ENCODE assay signal across 8 mouse cellular contexts in genomic region chr6:114875018-114875558, GRCm38 (mm10).
DNase-seq lines count a peak whose midpoint lies in the region; ATAC-seq and TF ChIP-seq lines count a peak whose summit lies in the region.

No protein-coding gene starts in this region.

- intact Hi-C loops in heart, postnatal 25 days (cut with DNase I): loop anchor here (2.0 kb wide), 2 partner anchors 46 to 56 kb away; no protein-coding TSS in a partner anchor

- peak; percentile 72 for DNase-seq in G1E (ENCODE audit: low spot score)
- DNase-seq in cerebellum, adult 11-12 months: peak; percentile 89
- peak; percentile 94 for DNase-seq in heart, postnatal 25 days (ENCODE audit: low spot score)
- peak; percentile 90 to 93 for DNase-seq in layer of hippocampus, adult 18-20 months (ENCODE audit: low spot score in 2 of 2)
- peak; percentile 94 to 95 for DNase-seq in lung, adult 18-20 months
- DNase-seq in testis, postnatal 10 days (ENCODE audit: low spot score): peak; percentile 98

- peak overlapping the region; percentile 60 for H3K9ac ChIP-seq in forebrain, embryonic 15.5 days (replicated peaks)
- peak overlapping the region; percentile 68; the same call in 1 of the 2 replicates for H3K9ac ChIP-seq in neural tube, embryonic 14.5 days (replicated peaks; ENCODE audit: low read depth, low read length)

- peaks cover 80% of the 10 kb centered on the region for H3K4me1 ChIP-seq in G1E (ENCODE audit: insufficient read depth, low read depth, low read length)
- H3K4me1 ChIP-seq in forebrain, embryonic 15.5 days: peaks cover 79% of the 10 kb centered on the region
- H3K4me1 ChIP-seq in neural tube, embryonic 14.5 days (ENCODE audit: control insufficient read depth, insufficient read depth, low read length): peaks cover 59% of the 10 kb centered on the region

- WGBS in forebrain, embryonic 15.5 days: under 1% methylated on average over 18 of the region's 18 CpGs
- WGBS in neural tube, embryonic 14.5 days: under 1% methylated on average over 18 of the region's 18 CpGs

- peak overlapping the region; percentile 58 for H3K4me2 ChIP-seq in forebrain, embryonic 15.5 days (replicated peaks)
- peak overlapping the region; percentile 70 for H3K4me2 ChIP-seq in neural tube, embryonic 14.5 days (ENCODE audit: low read depth, low read length)

- peak; percentile 79 for ATAC-seq in G1E (ENCODE audit: extremely low read depth, insufficient number of reproducible peaks, low FRiP score, poor library complexity, severe bottlenecking)
- ATAC-seq in forebrain, embryonic 15.5 days (replicated peaks): peak; percentile 88
- ATAC-seq in neural tube, embryonic 14.5 days (ENCODE audit: low read depth): peak; percentile 87

- H3K27ac ChIP-seq in forebrain, embryonic 15.5 days (replicated peaks): peak overlapping the region; percentile 96
- peak overlapping the region; percentile 90 for H3K27ac ChIP-seq in neural tube, embryonic 14.5 days (ENCODE audit: low read depth, low read length)

- H3K9me3 ChIP-seq in G1E (replicated peaks): no peaks in the 10 kb centered on the region
- no peaks in the 10 kb centered on the region for H3K9me3 ChIP-seq in forebrain, embryonic 15.5 days
- H3K9me3 ChIP-seq in neural tube, embryonic 14.5 days (ENCODE audit: control insufficient read depth, low read length): no peaks in the 10 kb centered on the region

- TF ChIP-seq CTCF in G1E (IDR thresholded peaks at IDR 0.05; ENCODE audit: low read depth, low read length): no peak

- peaks cover 76% of the 10 kb centered on the region for H3K36me3 ChIP-seq in G1E (replicated peaks)
- no peaks in the 10 kb centered on the region for H3K36me3 ChIP-seq in forebrain, embryonic 15.5 days
- no peaks in the 10 kb centered on the region for H3K36me3 ChIP-seq in neural tube, embryonic 14.5 days (ENCODE audit: control insufficient read depth, insufficient read depth, low read length)

- H3K27me3 ChIP-seq in G1E (ENCODE audit: insufficient read depth, low read length): no peaks in the 10 kb centered on the region
- no peaks in the 10 kb centered on the region for H3K27me3 ChIP-seq in forebrain, embryonic 15.5 days
- no peaks in the 10 kb centered on the region for H3K27me3 ChIP-seq in neural tube, embryonic 14.5 days (ENCODE audit: control insufficient read depth, insufficient read depth, low read length)

- H3K4me3 ChIP-seq in G1E (ENCODE audit: low read depth, low read length): peak overlapping the region; percentile 74
- peak overlapping the region; percentile 41 for H3K4me3 ChIP-seq in forebrain, embryonic 15.5 days
- H3K4me3 ChIP-seq in neural tube, embryonic 14.5 days (ENCODE audit: low read depth, low read length): peak overlapping the region; percentile 33

Comparison
In these comparisons a context has a peak if more than half of its experiments do, and no peak if none do; other contexts are left out.
1. Peak in every context shown above with its lines: DNase-seq, ATAC-seq, H3K4me3 ChIP-seq and H3K27ac ChIP-seq.